Mouse (Mus musculus): ENCODE measurements at regions not wholly inside any gene's neighbourhood (a gene's known extent, or its start where the extent isn't known, plus 50 kb on each side); places are given as distances from the start of the nearest gene placed in this dataset.

GRCm38 (mm10) chr1:169362564-169362963 is 168.7 kb downstream of the Nuf2 start:
- TF ChIP-seq POLR2A (IDR thresholded peaks at IDR 0.05; ENCODE audit: low read depth, low read length) (no peak), CTCF (IDR thresholded peaks at IDR 0.05; ENCODE audit: extremely low read depth, insufficient read length, insufficient replicate concordance, low read depth, low read length) (no peak)
